Mouse (Mus musculus) frontal cortex, postnatal 14 days (tissue): ENCODE measurements around the gene U2af1l4.

ENCODE experiments used
- DNase-seq, 2 experiments: peaks; one replicate each; pipeline ENCODE4 v3.0.0; 2022; ENCODE audit warnings: low spot score in 2 of 2

Gene U2af1l4

DNA sequence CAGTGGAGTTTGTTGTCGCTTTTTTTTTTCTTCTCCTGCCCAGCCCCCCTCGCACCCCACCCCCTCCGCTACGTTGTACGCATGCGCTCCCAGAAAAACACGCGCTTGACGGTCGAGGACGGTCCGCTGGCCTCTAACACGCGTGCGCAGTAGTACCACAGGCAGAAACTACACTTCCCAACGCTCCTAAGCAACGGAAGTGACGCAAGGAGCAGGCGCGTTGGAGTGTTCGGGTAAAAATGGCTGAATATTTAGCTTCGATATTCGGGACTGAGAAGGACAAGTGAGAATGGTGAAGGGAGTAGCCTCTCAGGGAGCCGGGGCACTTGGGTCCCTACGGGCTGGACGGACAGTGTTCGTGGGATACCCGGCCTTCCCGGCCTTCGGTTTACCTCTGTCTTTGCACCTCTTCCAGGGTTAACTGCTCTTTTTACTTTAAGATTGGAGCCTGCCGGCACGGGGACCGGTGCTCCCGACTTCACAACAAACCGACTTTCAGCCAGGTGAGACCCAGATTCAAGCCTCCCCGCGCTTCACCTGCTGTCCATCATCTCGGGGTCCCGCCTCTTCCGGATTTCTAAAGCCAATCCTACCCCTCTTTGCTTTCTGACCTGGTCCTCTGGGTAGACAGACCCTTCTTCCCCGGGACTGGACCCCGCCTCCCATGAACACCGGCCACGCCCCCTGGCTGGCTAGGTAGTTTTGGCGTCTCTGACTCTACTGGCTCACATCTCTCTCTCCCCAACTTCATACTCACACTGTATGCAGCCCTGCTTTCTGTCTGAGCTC, at the start of gene U2af1l4, which contains the start of the genes Gm49396 and Psenen:
U2af1l4 (plus strand) TSS at position 185 of the 789 bp plus-strand sequence.
Gm49396 (plus strand) TSS at position 228 of the 789 bp plus-strand sequence.
Psenen (minus strand) TSS at position 511 of the 789 bp plus-strand sequence.
- DNase-seq: peak; percentile 89 to 92

DNA sequence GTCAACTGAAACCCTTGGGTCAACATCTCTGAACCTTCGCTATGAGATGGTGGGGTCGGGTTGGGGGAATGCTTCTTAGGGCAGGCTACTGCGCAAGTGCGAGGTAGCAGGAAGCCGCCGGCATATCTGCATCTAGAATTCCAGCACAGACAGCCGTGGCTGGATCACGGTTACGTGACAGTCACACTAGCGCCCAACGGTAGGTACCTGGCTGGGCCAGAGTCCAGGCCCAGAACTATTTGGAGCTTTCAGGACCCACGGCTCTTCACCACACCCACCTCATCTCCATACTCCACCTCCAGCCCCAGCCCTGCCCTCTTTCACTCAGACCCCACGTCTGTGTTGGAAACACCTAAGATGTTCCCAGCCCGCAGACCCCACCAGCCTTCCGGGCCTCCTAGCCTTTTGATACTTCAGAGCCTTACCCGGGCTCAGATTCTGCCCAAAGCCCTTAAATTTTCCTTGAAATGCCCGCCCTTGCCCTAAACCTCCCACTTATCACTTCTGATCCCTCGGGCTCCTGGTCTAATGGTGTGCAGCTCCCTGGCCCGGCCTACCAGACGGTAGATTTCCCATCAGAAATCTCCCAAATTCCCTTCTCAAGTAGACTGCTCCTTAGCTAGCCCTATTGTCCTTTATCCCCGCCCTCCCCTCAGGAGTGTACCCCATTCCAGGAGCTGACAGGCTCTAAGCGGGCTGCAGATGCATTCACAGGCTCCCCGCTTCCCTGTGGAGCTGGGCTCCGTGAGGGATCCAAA, 47.9 kb upstream of the U2af1l4 start:
- DNase-seq: no peak

DNA sequence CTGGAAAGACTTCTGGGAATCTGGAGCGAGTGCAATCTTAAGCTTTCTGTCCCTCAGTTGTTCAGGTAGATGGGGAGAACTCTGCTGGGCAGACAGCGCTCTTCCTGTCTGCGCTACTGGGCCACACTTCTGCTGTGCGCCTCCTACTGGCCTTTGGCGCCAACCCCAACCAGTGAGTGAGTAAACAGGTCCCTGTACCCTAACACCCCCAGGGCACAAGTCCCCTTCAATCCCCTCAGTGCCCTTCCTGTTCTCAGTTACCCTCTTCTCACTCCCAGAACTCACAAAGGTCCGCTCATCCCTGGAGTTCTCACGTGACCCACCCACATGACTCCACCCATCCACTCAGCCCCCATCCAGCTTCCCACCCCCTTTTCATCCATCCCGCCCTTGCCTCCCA, 44.8 kb upstream of the U2af1l4 start:
- DNase-seq: no peak

DNA sequence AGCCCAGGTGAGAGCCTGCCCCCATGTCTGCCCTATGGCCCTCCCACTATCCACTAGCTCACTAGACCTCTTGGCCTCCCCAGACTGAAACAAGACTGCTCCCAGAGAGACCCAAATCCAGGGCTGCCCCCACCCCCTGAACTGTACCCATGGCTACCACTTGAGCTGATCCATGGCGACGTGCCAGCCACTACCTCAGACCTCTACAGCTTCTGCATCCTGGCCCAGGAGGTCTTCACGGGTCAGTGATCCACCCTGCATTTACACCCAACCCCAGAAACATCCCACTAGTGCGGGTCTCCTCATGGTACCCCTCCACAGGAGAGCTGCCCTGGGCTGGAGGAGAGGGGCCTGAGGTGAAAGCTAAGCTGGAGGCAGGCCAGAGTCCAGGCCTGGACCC, 42.7 kb upstream of the U2af1l4 start:
- DNase-seq: no peak

DNA sequence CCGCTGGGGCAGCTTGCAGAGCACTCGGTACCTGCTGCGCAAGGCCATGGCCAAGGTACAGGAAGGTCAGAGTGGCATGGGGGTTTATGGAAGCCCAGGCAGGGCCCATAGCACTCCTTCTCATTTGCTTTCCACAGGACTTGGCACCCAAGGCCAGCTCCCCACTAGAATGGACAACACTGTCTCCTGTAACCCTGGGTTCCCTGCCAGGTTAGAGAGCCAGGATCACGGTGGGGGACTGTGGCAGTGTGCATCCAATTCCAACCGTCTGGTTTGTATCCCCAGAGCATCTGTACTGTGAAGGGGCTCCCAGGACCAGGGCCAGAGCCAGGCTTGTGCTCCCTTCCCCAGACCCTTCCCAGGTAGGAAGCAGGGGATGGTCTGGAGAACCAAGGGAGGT, 42.2 kb upstream of the U2af1l4 start:
- no peak for DNase-seq

DNA sequence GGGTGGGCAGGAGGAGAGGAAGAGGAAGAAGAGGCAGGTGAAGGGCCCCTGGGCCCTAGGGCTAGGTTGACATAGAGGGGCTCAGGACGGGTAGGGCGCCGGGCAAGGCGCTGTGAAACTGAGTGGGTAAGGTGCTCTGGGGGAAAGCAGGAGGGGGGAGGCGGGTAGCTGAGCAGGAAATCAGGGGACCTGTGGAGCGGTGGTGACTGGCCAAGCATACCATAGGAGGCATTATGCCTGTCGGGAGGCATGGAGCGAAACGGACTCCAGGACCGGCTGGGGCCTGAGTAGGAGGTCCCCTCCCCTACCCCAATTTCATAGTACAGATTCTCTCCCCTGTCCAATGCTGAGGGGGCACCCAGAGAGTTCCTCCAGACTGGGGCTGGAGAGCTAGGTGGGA, 40.2 kb upstream of the U2af1l4 start:
- no peak for DNase-seq

DNA sequence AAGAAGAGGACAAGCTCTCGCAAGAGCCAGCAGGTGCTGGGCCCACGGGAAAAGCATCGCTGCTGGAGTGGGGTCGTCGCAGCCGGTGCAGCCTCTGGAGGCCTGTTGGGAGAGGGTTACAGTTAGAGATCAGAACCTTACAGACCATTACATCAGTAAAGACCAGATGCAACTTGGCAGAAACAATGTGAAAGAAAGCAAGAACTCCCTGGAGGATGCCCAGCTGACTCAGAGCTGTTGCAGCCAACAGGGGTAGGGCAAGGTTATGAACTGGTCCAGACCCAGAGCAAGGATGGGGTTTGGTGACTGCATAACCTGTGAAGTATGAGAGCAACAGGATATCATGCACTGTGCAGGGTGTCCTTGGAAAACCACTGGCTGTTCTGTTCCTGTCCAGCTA, 38.6 kb upstream of the U2af1l4 start:
- no peak for DNase-seq

DNA sequence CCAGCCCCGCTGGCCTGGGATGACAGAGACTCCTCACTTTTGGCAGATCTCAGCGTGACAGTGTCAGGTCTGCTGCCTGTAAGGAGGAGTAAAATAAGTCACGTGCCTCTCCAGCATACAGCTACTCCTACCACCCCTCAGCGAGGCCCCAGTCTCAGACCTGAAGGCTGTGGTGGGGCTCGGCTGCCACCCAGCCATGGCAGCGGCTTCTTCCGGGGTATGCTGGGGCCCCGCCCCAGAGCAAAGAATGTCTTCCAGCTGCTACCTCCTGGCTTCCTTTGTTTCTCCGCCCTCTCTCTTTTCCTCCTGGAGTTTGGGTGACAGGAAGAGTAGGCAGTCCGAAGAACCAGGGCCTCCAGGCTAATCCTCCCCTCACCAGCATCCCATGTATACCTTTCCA, 37.1 kb upstream of the U2af1l4 start:
- DNase-seq: no peak

DNA sequence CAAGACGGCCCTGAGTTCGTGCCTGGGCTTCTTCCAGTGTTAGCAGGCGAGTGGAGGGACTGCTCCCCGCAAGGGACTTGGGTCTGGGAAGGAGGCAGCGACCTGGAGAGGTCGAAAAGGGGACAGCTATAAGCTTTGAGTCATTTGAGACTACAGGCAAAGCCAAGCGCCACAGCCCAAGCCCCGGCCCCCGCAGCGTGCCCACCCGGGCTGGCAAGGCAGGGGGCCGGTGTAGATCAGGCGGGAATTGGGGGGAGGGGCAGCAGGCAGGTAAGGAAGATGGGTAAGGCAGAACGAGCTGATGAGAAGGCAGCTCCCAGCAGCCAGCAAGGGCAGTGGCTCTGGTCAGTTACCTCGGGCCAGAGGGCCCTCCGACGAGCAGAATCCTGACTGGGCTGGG, 36.7 kb upstream of the U2af1l4 start:
- no peak for DNase-seq

DNA sequence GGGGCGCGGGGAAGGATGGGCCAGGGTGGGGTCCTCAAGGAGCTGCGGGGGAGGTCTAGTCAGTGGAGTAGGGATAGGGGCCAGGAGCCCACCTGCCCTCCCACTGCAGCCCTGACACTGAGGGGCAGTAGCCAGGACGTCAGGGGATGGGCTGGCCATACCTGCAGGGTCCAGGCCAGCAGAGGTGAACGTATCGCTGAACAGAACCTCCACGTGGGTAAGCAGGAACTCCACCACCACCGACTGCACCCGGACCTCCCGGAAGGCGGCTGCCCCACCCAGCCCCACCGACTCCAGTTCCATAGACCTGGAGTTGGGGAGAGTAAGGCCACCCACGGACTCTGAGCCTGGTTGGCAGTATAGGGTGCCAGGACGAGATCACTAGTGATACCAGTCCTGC, 36.1 kb upstream of the U2af1l4 start:
- DNase-seq: no peak

DNA sequence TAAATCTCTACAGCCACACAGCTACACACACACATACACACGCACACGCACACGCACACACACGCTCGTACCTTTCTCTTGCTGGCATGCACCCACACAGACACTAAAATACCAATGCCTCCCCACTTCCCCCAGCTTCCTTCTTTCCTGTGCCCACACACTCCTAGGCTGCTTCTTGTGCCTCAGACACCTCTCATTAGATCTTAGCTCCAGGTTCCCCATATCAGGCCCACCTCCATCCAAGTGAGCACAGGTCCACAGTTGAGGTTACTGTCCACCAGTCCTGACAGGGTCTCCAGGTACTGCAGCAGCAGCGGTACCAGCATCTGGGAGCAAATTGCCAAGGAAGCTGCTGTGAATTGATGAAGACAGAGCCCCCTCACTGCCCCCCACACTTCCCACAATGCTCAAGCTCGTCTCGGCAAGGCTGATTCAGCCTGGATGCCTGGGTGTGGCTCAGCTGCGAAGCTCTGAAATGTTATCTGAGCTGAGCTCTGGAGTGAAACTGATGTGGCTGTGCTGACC, 31.7 kb upstream of the U2af1l4 start:
- DNase-seq: peak; percentile 50 to 64

DNA sequence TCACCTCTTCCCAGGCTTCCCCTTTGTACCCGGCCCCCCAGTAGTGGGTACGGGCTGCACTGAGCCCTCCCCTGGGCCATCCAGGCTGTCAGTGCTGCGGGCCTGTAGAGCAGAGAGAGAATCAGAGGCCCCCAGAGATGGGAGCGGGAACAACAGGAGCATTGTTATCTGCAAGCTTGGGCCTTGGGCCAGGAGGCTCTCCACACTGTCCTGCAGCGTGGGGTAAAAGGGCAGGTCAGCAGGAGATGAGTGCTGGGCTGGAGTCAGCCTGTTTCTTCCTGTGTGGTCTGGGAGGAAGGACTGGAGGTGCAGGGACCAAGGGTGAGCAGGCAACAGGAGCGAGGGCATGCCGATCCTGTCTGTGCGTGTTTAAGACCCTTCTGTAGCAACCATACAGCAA, 30.2 kb upstream of the U2af1l4 start:
- no peak for DNase-seq

DNA sequence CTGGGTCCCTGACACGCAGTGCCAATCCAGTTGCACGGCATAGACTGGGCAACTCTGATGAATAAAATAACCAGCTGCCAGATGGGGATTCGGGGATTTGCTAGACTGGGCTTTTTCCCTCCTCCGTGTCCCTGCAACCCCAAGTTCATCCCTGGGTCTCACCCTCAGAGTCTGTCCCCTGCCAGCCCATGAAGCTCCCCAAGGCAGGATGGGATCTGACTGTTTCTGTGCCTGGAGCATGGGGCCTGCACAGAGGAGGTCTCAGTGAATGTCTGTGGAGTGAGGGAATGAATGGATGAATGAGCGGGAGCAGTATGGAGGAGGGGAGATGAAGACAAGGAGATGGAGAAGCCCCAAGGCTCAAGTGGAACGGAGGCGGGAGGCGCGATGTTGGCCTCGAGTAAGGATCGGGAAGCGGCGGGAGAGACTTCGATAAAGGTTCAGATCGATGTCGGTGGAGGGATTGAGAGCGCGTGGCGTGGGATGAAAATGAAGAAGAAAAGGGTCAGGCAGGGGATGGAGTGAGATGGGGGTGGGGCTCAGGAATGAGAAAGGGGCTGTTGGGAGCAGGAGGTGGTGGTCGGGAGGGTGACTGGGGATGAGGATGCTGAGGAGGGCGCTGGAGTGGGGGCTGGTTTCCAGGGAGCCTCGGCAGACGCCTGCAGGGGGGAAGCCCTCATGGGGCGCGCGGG, 29.0 kb upstream of the U2af1l4 start:
- DNase-seq: no peak

DNA sequence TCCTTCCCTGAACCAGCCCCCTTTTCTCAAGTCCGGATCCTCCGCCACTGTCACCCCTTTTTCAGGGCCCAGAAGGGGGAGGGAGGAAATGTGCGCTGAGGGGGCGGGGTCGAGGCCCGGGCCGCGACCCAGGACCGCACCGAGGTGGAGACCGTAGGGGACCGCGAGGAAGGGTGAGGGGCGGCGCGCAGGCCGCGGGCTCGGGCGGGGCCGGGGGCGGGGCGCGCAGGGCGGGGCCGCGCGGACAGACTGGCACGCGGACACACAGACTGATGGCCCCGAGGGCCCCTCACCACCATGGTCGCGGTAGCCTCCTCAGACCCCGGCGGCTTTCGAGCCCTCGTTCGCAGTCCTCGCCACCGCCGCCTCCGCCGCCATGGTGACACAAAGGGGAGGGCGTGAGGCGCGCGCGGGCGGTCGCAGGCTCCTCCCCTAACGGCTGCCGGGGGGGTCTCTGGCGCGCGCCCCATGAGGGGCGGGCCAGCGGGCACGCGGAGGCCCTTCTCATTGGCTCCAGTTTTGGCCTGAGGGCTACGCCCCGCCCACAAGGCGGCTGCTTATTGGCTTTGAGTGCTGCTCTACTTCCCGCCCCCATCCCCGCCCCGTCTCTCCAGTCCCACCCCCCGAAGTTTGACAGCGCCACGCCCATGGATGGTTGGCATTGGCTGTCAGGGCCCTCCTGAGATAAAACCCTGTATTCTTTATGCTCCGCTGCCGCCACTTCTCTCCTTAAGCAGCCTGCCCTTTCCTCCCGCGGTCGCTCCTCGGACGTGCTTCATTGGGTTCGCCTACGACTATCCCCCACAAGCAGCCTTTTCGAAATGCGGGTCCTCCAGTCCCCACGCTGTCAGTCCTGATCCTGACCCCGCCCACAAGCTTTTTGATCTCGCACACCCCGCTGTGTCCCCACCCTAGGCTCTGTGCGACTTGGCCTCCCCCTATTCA, 28.2 kb upstream of the U2af1l4 start, which contains the start of gene Arhgap33:
Arhgap33 (minus strand) TSS at position 428 of the 945 bp plus-strand sequence.
- peak; percentile 95 to 96 for DNase-seq

DNA sequence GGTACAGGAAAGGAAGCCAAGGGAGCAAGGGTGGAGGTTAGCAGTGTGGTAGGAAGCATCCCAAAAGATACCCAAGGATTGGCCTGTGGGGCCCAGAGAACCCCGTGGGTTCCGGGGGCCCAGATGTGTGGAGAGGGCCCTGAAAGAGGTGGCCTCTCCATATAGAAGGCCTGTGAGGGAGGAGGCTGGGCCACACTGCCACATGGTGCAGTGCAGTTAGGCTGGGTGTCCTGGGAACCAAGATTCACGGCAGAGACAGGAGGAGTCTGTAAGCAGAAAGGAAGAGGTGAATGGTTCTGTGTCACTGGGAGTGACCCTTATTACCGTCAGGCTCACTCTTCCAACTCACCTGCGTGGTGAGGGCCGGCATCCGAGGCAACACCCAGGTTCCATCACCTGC, 22.5 kb upstream of the U2af1l4 start:
- DNase-seq: no peak

DNA sequence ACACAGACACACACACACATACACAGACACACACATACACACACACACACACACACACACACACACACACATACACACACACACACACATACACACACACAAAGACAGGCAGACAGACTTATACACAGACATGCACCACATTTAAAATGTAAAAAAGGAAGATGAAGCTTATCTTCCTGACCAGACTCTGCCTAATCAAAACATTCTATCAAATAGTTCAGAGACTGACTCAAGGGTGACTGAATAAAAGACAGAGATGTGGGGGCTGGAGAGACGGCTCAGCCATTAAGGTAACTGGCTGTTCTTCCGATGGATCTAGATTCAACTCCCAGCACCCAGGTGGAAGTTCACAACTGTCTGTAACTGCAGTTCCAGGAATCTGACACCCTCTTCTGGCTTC, 18.8 kb upstream of the U2af1l4 start:
- no peak for DNase-seq

DNA sequence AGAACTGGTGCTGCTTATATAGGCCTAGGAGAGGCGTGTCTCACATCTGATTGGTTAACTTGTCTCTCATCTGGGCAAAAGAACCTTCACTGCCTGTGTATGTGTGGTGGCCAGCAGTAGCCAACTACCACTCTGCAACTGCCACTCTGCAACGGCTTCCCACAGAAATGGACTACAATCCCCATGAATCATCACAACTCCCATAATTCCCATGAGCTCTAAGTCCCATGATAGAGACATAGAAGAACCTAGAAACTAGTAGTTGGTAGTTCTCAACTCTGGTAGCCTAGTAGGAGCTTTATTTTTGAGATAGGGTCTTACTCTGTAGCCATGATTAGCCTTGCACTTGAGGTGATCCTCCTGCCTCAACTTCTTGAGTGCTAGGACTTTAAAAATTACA, 13.2 kb upstream of the U2af1l4 start:
- DNase-seq: no peak

DNA sequence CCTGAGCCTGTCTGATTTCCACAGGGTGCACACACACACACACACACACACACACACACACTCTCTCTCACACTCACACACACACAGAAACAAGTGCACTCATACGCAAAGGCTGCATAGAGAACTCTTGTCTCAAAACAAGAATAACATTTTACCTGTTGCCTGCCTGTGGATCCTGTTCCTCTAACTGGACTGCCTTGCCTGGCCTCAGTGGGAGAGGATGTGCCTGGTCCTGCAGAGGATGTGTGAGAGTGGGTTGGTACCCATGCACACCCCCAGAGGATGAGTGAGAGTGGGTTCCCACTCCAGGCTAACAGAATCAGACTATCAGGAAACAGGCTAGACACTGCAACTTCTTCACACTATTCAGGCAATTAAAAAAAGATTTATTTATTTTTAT, 12.5 kb upstream of the U2af1l4 start:
- no peak for DNase-seq

DNA sequence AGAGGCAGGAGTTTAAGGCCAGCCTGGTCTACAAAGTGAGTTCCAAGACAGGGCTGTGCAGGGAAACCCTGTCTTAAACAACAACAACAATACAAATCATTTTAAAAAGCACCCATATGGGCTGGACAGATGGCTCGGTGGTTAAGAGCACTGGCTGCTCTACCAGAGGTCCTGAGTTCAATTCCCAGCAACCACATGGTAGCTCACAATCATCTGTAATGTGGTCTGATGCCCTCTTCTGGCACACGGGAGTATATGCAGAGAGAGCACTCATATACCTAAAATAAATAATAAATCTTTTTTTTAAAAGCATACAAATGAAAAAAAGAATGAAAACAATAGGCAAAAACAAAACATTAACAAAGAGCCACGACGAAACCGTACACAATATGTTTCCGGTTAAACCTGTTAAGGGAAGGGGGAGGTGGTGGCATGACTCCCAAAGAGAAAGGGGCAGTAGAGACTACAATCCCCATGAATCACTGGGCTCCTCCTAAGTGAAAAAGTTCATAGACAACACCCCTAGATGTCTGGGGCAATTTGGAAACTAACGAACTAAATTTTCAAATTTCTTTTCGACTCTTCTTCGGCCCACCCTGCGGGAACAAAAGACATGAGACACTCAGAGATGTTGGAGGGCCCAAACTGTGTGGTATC, 11.5 kb upstream of the U2af1l4 start:
- no peak for DNase-seq
